Mouse (Mus musculus) E14TG2a.4 (cell line): ENCODE measurements around the gene Actn2.

ENCODE experiments used
- H3K27me3 ChIP-seq: 2 replicates; pipeline ENCODE4 v1.6.1; 2014; ENCODE audit warnings: low read length, control low read depth; ENCODE audit not compliant: insufficient read depth
- H3K36me3 ChIP-seq: 2 replicates; pipeline ENCODE4 v1.6.1; 2014; ENCODE audit warnings: low read length, control low read depth; ENCODE audit not compliant: insufficient read depth
- H3K4me1 ChIP-seq: replicated peaks from 2 replicates; pipeline ENCODE4 v1.6.1; 2014; ENCODE audit warnings: low read depth, low read length, control low read depth
- H3K4me3 ChIP-seq: replicated peaks from 2 replicates; pipeline ENCODE4 v1.5.1; 2014; ENCODE audit warnings: mild to moderate bottlenecking, low read length
- H3K9me3 ChIP-seq: 2 replicates; pipeline ENCODE4 v1.6.1; 2014; ENCODE audit warnings: low read length, control low read depth
- CTCF ChIP-seq: conservative IDR thresholded peaks from 2 replicates; pipeline ENCODE4 v1.5.1; 2014; ENCODE audit warnings: low read length
- NANOG ChIP-seq: IDR thresholded peaks from 2 replicates; pipeline ENCODE4 v1.6.1; 2014; ENCODE audit warnings: borderline replicate concordance, low read length, mixed read lengths
- POU5F1 ChIP-seq: IDR thresholded peaks from 2 replicates; pipeline ENCODE4 v1.6.1; 2014; ENCODE audit warnings: low read length, borderline replicate concordance

Gene Actn2

DNA sequence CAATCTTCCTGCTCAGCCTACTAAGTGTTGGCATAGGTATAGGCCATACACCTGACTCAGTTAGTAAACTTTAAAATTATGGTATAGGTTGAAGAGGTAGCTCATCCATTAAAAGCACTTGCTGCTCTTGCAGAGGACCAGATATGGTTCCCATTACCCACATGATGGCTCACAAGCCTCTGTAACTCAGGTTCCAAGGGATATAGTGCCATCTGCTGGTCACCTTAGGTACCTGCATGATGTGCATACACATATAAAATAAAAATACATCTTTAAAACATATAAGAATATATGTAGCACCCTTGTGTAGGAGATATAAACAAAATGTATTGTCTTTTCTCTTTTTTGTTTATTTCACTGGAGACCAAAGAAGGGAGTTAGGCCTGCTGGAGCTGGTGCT is 79.1 kb downstream of the Actn2 start:
- Histone ChIP-seq H3K9me3 (peaks cover 42% of the 10 kb centered on the region), H3K4me1 (peaks cover 17% of the 10 kb centered on the region), H3K4me3 (no peak overlapping the region), H3K27me3 (no peaks in the 10 kb centered on the region), H3K36me3 (no peaks in the 10 kb centered on the region)
- TF ChIP-seq POU5F1 (no peak), CTCF (peak; percentile 60)

DNA sequence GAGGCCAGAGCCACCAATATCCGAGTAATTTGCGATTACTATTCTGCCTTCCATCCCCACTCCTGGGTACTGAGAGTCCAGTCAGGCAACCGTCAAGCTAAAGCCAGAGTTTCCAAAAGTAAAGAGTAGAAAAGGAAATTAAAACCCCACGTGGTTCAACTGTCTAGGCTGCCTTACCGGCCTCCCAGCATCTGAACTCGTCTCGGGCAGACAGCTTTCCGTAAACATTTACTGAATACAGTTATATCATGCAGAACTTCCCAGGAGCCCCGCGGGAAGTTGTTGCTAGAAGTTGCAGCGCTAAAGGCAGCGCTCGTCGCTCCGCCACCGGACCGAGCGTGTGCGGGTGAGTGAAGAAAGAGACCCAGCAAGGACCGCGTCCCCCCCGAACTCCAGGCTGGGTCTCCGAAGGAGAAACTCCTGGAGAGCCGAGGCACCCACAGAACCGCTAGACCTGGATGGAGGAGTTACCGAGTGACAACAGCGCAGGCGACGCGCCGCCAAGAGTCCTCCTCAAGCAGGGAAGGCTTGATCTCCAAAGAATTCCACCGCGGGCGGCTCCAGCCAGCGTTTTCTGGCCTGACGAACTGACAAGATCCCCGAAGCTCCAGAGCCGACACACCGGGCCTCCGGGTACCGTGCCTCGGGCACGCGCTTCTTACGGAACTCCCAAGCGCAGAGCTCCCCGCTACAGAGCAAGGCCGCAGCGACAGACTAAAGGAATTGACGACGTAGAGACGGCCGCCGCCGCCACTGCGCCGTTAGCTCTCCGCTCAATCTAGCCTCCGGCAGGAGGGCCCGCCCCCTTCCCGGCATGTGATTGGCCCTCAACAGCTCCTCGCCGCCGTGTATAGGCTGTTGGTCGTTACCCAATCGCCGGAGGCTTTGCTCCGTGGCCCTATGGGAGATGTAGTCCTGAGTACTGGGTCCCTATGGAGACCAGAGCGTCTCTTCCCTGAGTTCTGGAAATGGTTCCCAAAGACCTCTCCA is 82.9 kb downstream of the Actn2 start, which contains the start of gene Mtr:
Mtr (minus strand) TSS at position 723 of the 990 bp plus-strand sequence.
- TF ChIP-seq POU5F1, result no peak
- no peak for TF ChIP-seq NANOG
- Histone ChIP-seq H3K36me3 (peaks cover 23% of the 10 kb centered on the region), H3K27me3 (no peaks in the 10 kb centered on the region), H3K9me3 (peaks cover 31% of the 10 kb centered on the region), H3K4me1 (peaks cover 28% of the 10 kb centered on the region), H3K4me3 (peak within 1 kb of the TSS; percentile 93)

- TF ChIP-seq CTCF, result no peak
- TF ChIP-seq POU5F1, result no peak
- no peak for TF ChIP-seq NANOG
- peaks cover 22% of the 10 kb centered on the region for H3K4me1 ChIP-seq
- H3K27me3 ChIP-seq, result no peaks in the 10 kb centered on the region
- peaks cover 24% of the 10 kb centered on the region for H3K36me3 ChIP-seq
- H3K9me3 ChIP-seq, result peaks cover 31% of the 10 kb centered on the region
- H3K4me3 ChIP-seq, result peak overlapping the region; percentile 93
These were observed 83.6 kb downstream of the Actn2 start for GRCm38 (mm10) chr13:12256871-12257390.

GRCm38 (mm10) chr13:12255911-12256705 is 84.5 kb downstream of the Actn2 start:
- peaks cover 22% of the 10 kb centered on the region for H3K9me3 ChIP-seq
- H3K27me3 ChIP-seq, result no peaks in the 10 kb centered on the region
- peak overlapping the region; percentile 93; the same call in 1 of the 2 replicates for H3K4me3 ChIP-seq
- TF ChIP-seq CTCF (no peak), POU5F1 (no peak), NANOG (no peak)
- peaks cover 27% of the 10 kb centered on the region for H3K4me1 ChIP-seq
- peaks cover 31% of the 10 kb centered on the region for H3K36me3 ChIP-seq

GRCm38 (mm10) chr13:12250496-12250895 is 90.1 kb downstream of the Actn2 start:
- H3K9me3 ChIP-seq, result no peaks in the 10 kb centered on the region
- H3K36me3 ChIP-seq, result peaks cover 76% of the 10 kb centered on the region
- peaks cover 12% of the 10 kb centered on the region for H3K4me1 ChIP-seq
- H3K27me3 ChIP-seq, result no peaks in the 10 kb centered on the region
- TF ChIP-seq CTCF (no peak), NANOG (no peak), POU5F1 (no peak)
- H3K4me3 ChIP-seq, result no peak overlapping the region

GRCm38 (mm10) chr13:12249195-12249898 is 91.2 kb downstream of the Actn2 start:
- Histone ChIP-seq H3K9me3 (no peaks in the 10 kb centered on the region), H3K27me3 (no peaks in the 10 kb centered on the region), H3K4me3 (no peak overlapping the region), H3K4me1 (peaks cover 4% of the 10 kb centered on the region; the same call in 1 of the 2 replicates), H3K36me3 (peaks cover 77% of the 10 kb centered on the region)
- no peak for TF ChIP-seq CTCF
- no peak for TF ChIP-seq NANOG

DNA sequence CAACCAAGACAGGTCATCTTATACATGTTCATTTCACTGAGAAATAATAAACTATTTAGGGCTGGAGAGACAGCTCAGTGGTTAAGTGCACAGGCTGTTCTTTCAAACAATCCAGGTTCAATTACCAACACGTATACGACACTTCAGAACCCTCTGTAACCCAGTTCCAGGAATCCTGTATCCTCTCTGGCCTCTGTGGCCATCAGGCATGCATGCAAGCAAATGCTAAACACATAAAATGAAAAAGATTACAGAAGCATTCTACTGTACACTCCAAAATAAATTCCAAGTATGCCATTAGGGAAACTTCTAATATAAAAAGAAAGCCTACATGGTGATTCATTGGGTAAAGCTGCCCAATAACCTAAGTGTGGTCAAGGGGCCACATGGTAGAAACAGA is 94.6 kb downstream of the Actn2 start:
- H3K4me3 ChIP-seq, result no peak overlapping the region
- H3K27me3 ChIP-seq, result no peaks in the 10 kb centered on the region
- TF ChIP-seq NANOG, result no peak
- no peak for TF ChIP-seq CTCF
- TF ChIP-seq POU5F1, result no peak
- H3K4me1 ChIP-seq, result no peaks in the 10 kb centered on the region
- no peaks in the 10 kb centered on the region for H3K9me3 ChIP-seq
- peaks cover 89% of the 10 kb centered on the region for H3K36me3 ChIP-seq
